Mouse (Mus musculus) hindbrain, embryonic 15.5 days (tissue): ENCODE data around the gene Clk4. TPM values are rescaled to one million over a fixed set of nuclear protein-coding genes. Genes with fewer than 3 reads are reported as not detected.
A peak's percentile ranks its signal among the peaks of the same experiment; 100 is the strongest.

Experiments used
- ATAC-seq: fragments of 200-750 bp; cut with Nextera tagmentation; 2 replicates; pipeline ENCODE4 v1.8.0; 2017; ENCODE audit warnings: low read depth, moderate number of reproducible peaks, moderate TSS enrichment; ENCODE audit not compliant: low FRiP score
- H3K27ac ChIP-seq: fragments of 300-500 bp; sonication (generic); replicated peaks from 2 replicates; pipeline ENCODE4 v1.5.1; 2015; ENCODE audit warnings: mild to moderate bottlenecking, inconsistent platforms
- H3K27me3 ChIP-seq: fragments of 300-500 bp; sonication (generic); 2 replicates; pipeline ENCODE4 v1.6.1; 2015; ENCODE audit warnings: control low read depth, inconsistent platforms
- H3K36me3 ChIP-seq: fragments of 300-500 bp; sonication (generic); 2 replicates; pipeline ENCODE4 v1.6.1; 2015; ENCODE audit warnings: control low read depth, inconsistent platforms
- H3K4me1 ChIP-seq: fragments of 300-500 bp; sonication (generic); replicated peaks from 2 replicates; pipeline ENCODE4 v1.6.1; 2015; ENCODE audit warnings: control low read depth, inconsistent platforms
- H3K4me2 ChIP-seq: fragments of 300-500 bp; sonication (generic); 2 replicates; pipeline ENCODE4 v1.6.1; 2015; ENCODE audit warnings: moderate library complexity, mild to moderate bottlenecking, inconsistent platforms
- H3K4me3 ChIP-seq: fragments of 300-500 bp; sonication (generic); 2 replicates; pipeline ENCODE4 v1.5.1; 2015; ENCODE audit warnings: mild to moderate bottlenecking, inconsistent platforms
- H3K9ac ChIP-seq: fragments of 300-500 bp; sonication (generic); 2 replicates; pipeline ENCODE4 v1.6.1; 2015; ENCODE audit warnings: inconsistent platforms
- H3K9me3 ChIP-seq: fragments of 300-500 bp; sonication (generic); 2 replicates; pipeline ENCODE4 v1.6.1; 2016; ENCODE audit warnings: control low read depth, inconsistent platforms
- WGBS: fragments of 180-500 bp; shearing (Covaris S2); methylation state at CpG from one replicate; pipeline ENCODE4 v1.1.7; 2015; 5-methylcytosine and 5-hydroxymethylcytosine counted together
- polyA plus RNA-seq: library from polyadenylated mRNA; unstranded; fragments of >200 nt; fragmentation: Nextera tagmentation; extraction: Ambion mirVana; gene quantifications from 2 replicates; pipeline ENCODE4 v1.2.1, GENCODE M21; 2015

The Clk4 gene
- 117 and 125 TPM in 2 replicates for polyA plus RNA-seq

DNA sequence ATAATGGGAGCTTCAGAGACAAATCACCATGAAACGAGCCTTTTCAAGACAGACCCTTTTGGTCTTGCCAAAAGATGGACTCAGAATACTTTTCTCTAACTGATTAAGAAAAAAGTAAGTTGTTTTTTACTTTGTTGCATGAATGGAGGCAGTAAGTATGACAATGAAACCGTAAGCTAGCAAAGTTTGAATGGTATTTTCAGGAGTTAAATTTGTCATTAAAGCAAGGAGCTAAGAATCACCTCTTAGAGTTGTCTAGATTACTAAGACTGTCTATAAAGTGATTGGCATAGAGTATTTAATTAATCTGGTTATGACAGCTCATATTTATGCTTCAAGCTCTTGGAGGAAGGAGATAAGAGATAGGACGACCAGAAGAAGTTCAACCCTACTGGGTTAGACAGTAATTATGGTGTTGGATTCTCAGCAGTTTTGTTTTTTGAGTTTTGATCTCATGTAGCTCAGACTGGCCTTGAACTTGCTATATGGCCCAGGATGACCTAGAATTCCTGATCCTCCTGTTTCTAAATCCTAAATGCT, at the start of gene Clk4:
Gene Clk4 (plus strand): TSS at position 51 of the 540 bp plus-strand sequence.
- peaks cover 37% of the 10 kb centered on the region for H3K4me1 ChIP-seq
- peak within 1 kb of the TSS; percentile 96 for H3K27ac ChIP-seq
- no peak for ATAC-seq
- H3K9me3 ChIP-seq, result no peaks in the 10 kb centered on the region
- H3K9ac ChIP-seq, result peak within 1 kb of the TSS; percentile 63
- 66% methylated on average over 3 of the region's 3 CpGs for WGBS
- peak within 1 kb of the TSS; percentile 60 for H3K4me3 ChIP-seq
- peak within 1 kb of the TSS; percentile 77 for H3K4me2 ChIP-seq
- no peaks in the 10 kb centered on the region for H3K36me3 ChIP-seq
- H3K27me3 ChIP-seq, result no peaks in the 10 kb centered on the region

DNA sequence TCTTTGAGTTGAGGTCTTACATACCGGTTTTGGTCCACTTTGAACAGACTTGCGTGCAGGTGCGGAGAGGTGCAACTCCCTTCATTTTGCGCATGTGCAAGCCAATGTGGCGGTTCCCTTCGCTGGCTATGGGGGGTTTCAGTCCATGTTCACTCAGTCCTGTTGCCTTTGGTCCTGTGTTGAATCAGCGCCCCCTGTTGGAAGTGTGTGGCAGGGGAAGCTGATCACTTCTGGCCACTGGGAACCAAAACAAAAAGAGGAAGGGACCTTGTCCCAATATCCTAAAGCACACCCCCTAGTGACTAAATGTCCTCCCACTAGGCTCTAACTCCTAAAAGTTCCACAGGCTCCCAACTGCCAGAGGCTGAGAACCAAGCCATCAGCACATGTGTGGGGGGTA, 47.5 kb upstream of the Clk4 start:
- no peak for ATAC-seq
- Histone ChIP-seq H3K4me1 (no peaks in the 10 kb centered on the region), H3K36me3 (no peaks in the 10 kb centered on the region), H3K27me3 (no peaks in the 10 kb centered on the region), H3K9ac (no peak overlapping the region), H3K27ac (no peak overlapping the region), H3K4me2 (no peak overlapping the region), H3K4me3 (no peak overlapping the region), H3K9me3 (no peaks in the 10 kb centered on the region)
- WGBS, result 85% methylated on average over 7 of the region's 7 CpGs

DNA sequence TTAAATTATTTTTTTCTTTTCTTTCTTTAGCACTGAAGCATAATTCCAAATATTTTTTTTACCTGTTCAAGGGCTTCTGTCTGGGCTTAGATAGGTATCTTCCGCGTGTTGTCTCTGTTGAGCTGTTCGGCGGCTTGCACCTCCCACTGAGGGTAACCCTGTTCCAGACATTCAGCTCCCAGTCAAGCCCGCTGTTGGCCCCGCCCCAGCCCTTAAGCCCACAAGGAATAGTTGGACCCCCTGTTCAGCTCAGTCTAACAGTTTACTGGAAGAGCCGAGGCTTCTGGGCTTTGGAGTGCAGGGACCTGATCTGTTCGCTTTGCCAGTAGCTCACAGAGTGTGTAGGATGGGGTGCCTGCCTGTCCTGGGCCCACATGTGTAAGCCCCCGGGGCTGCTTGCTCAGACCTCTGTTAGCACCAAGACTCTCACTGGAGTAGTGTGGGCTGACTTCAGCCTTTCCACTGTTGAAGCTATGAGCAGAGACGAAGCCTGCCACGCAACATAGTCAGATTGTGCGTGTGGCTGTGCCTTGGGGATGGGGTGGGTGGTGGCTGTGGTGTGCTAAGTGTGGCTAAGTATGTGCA, 42.0 kb upstream of the Clk4 start:
- Histone ChIP-seq H3K27ac (no peak overlapping the region), H3K27me3 (no peaks in the 10 kb centered on the region), H3K4me2 (no peak overlapping the region), H3K4me3 (no peak overlapping the region), H3K9me3 (no peaks in the 10 kb centered on the region), H3K36me3 (no peaks in the 10 kb centered on the region), H3K4me1 (no peaks in the 10 kb centered on the region), H3K9ac (no peak overlapping the region)
- ATAC-seq, result no peak
- 86% methylated on average over 12 of the region's 12 CpGs for WGBS

DNA sequence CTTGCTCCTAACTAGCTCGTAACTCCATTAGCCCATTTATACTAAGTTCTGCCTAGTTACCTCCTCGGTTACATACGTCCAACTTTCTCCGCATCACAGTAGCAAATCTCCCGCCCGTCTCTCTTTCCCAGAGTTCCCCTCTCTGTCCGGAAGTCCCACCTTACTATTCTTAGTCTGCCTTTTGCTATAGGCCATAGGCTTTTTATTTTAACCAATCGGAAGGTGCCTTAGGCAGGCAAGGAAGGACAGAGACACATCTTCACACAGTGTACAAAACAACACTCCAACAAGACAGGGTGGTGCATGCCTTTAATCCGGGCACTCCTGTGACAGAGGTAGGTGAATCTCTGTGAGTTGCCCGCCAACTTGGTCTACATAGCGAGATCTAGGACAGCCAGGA, 41.2 kb upstream of the Clk4 start, which contains the start of gene Gm12569:
Gene Gm12569 (plus strand): TSS at position 166 of the 400 bp plus-strand sequence.
- no peaks in the 10 kb centered on the region for H3K9me3 ChIP-seq
- H3K9ac ChIP-seq, result no peak within 1 kb of the TSS
- H3K36me3 ChIP-seq, result no peaks in the 10 kb centered on the region
- 97% methylated on average over 11 of the region's 11 CpGs for WGBS
- no peak for ATAC-seq
- H3K4me3 ChIP-seq, result no peak within 1 kb of the TSS
- no peaks in the 10 kb centered on the region for H3K4me1 ChIP-seq
- no peaks in the 10 kb centered on the region for H3K27me3 ChIP-seq
- no peak within 1 kb of the TSS for H3K27ac ChIP-seq
- H3K4me2 ChIP-seq, result no peak within 1 kb of the TSS

DNA sequence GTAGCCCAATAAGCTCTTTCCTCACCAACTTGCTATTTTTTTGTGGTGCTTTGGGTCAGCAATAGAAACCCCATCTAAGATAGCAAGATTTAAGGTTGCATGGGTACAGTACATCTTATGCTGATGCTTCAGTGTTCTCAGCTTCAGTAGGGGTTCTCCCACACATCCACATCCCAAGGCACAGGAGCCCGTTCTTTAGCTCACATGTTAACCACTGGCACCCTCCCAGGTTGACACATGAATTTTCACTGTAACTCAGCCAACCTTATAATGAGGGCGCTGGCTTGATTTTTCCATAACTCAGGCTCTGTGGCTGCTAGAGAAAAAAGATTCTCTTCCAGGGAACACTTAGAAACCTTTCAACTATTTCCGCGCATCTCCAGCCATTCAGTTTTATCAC, 34.4 kb upstream of the Clk4 start:
- Histone ChIP-seq H3K4me1 (no peaks in the 10 kb centered on the region), H3K27me3 (no peaks in the 10 kb centered on the region), H3K4me2 (no peak overlapping the region), H3K36me3 (no peaks in the 10 kb centered on the region), H3K4me3 (no peak overlapping the region), H3K9ac (no peak overlapping the region), H3K27ac (no peak overlapping the region), H3K9me3 (no peaks in the 10 kb centered on the region)
- WGBS, result 88% methylated on average over 4 of the region's 4 CpGs
- ATAC-seq, result no peak

DNA sequence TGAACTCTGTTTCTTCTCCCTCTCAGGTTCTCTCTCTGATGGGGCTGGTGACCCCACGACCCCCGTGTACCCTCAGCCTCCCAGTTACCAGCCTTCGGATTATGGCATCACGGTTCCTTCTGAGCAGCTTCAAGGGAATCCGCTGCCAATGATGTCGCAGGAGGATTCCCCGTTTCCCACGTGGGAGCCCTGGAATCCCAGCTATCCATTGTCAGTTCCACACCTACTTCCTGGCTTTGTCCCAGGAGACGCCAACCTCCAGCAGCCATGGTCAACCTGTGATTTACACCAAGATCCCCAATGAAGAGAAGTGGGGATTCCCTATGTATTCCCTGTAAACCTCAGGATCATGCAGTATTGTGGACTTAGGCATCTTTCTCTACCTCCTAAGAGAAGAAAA, 26.9 kb upstream of the Clk4 start:
- Histone ChIP-seq H3K4me3 (no peak overlapping the region), H3K4me1 (no peaks in the 10 kb centered on the region), H3K9ac (no peak overlapping the region), H3K27me3 (no peaks in the 10 kb centered on the region), H3K9me3 (no peaks in the 10 kb centered on the region), H3K36me3 (no peaks in the 10 kb centered on the region), H3K4me2 (no peak overlapping the region), H3K27ac (no peak overlapping the region)
- 90% methylated on average over 9 of the region's 9 CpGs for WGBS
- ATAC-seq, result no peak

DNA sequence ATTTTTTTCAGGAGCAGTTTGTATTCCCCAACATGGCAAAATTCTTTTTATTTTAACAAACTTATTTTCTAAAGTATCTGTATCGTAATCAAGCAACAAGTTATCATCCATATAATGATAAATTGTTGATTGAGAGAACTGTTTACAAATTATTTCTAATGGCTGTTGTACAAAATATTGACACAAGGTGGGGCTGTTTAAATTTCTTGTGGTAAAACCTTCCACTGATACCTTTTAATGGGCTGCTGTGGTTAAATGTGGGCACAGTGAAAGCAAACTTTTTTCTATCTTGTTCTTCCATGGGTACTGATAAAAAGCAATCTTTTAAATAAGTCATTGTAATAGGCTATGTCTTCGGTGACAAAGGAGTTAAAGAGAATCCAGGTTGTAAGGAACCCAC, 18.6 kb upstream of the Clk4 start:
- Histone ChIP-seq H3K4me1 (no peaks in the 10 kb centered on the region), H3K27ac (no peak overlapping the region), H3K4me2 (no peak overlapping the region), H3K9ac (no peak overlapping the region), H3K36me3 (no peaks in the 10 kb centered on the region), H3K9me3 (no peaks in the 10 kb centered on the region), H3K27me3 (no peaks in the 10 kb centered on the region), H3K4me3 (no peak overlapping the region)
- ATAC-seq, result no peak
- WGBS, result 90% methylated on average over 2 of the region's 2 CpGs

DNA sequence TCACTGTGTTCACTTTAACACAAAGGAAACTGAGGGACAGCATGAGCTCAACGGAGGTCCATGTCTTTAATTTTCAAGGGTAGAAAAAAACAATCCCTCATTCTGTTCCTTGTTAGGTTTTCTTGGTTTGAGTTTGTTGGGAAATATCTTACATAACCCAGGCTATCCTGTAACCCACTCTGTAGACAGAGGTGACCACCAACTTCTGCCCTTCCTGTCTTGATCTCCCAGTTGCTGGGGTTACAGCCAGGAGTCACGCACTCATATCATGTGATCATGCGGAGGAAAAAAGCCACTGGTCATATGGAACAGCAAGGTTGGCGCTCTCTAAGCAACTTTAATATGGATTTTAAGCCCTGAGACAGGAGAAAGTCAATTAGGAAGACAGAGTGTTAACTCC, 4.5 kb upstream of the Clk4 start:
- H3K36me3 ChIP-seq, result no peaks in the 10 kb centered on the region
- peaks cover 1% of the 10 kb centered on the region; the same call in 1 of the 2 replicates for H3K4me1 ChIP-seq
- H3K4me3 ChIP-seq, result no peak overlapping the region
- ATAC-seq, result no peak
- H3K27me3 ChIP-seq, result no peaks in the 10 kb centered on the region
- H3K4me2 ChIP-seq, result no peak overlapping the region
- H3K9me3 ChIP-seq, result no peaks in the 10 kb centered on the region
- H3K9ac ChIP-seq, result no peak overlapping the region
- 89% methylated on average over 4 of the region's 4 CpGs for WGBS
- H3K27ac ChIP-seq, result no peak overlapping the region

DNA sequence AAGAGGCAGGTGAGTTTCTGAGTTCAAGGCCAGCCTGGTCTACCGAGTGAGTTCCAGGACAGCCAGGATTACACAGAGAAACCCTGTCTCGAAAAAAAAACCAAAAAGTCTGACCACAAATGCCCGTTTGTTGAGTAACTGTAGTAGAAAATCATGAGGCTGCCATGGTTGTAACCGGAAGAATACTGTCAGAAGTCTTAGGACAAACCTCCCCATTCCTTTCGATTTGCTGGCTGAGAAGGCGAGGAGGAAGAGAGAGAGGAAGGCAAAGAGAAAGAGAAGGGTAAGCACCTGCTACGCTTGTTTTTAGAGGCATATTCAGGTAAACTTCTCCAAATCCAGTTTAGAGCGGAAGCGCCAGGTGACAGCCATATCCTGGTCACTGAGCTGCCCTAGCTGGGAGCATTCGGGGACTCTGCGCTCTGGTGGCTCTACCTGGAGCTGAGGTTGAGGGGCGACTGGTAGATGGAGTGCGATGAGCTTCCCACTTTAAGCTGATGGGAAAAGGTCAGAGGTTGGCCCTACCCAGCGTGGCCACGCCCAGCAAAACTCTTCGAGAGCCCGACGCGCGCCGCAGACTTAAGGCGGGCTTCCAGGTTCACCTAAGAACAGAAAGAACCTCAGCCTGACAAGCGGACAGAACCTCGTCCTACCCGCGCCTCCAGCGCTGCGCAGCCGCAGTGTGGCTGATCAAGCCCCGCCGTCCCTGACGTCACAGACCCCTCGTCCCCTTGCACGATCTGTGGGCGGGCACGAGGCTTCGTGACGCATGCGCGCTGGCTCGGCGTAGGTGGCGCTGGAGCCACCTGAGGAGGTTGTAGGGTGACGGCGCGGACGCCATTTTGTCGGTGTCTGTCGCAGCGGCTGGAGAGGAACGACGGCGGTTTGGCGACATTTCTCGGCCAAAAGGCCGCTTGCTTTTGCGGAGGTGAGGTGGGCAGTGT, 1.1 kb downstream of the Clk4 start, which contains the start of gene BC049762:
Gene BC049762 (minus strand): TSS at position 705 of the 944 bp plus-strand sequence.
- 9% methylated on average over 57 of the region's 57 CpGs for WGBS
- Histone ChIP-seq H3K36me3 (no peaks in the 10 kb centered on the region; the same call in 1 of the 2 replicates), H3K4me3 (peak within 1 kb of the TSS; percentile 60), H3K4me1 (peaks cover 41% of the 10 kb centered on the region), H3K9me3 (no peaks in the 10 kb centered on the region), H3K27ac (peak within 1 kb of the TSS; percentile 96), H3K9ac (peak within 1 kb of the TSS; percentile 90), H3K4me2 (peak within 1 kb of the TSS; percentile 82), H3K27me3 (no peaks in the 10 kb centered on the region)
- ATAC-seq, result peak; percentile 99

DNA sequence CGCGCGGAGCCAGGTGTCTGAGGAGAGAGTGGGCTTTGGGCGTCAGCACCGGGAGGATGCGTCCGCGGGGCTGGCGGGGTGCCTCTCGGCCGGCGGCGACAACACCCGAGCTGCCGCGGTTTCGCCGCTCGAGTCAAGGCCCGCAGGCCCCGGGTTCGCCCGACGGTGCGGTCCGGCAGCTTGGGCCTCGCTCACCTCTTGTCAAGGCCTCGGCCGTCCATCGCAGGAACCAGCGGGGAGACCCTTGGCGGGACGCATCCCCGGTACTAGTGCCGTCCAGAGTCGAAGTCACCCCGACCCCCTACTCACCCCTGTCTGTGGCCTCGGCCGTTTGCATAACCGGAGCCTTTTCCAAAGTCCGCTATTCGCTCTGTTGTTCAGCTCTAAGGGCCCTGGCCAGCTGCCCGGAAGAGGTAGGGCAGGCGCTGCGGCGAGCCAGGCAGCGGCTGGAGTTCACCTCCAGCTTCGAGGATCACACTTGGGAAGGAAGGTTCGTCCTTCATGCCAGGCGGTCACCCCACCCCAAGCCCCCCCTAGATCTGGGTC, 1.8 kb downstream of the Clk4 start:
- Histone ChIP-seq H3K4me3 (peak overlapping the region; percentile 60), H3K27ac (peak overlapping the region; percentile 96), H3K9me3 (no peaks in the 10 kb centered on the region), H3K36me3 (no peaks in the 10 kb centered on the region; the same call in 1 of the 2 replicates), H3K27me3 (no peaks in the 10 kb centered on the region), H3K4me1 (peaks cover 41% of the 10 kb centered on the region), H3K4me2 (peak overlapping the region; percentile 82), H3K9ac (peak overlapping the region; percentile 90)
- ATAC-seq, result peak; percentile 73
- under 1% methylated on average over 50 of the region's 50 CpGs for WGBS

DNA sequence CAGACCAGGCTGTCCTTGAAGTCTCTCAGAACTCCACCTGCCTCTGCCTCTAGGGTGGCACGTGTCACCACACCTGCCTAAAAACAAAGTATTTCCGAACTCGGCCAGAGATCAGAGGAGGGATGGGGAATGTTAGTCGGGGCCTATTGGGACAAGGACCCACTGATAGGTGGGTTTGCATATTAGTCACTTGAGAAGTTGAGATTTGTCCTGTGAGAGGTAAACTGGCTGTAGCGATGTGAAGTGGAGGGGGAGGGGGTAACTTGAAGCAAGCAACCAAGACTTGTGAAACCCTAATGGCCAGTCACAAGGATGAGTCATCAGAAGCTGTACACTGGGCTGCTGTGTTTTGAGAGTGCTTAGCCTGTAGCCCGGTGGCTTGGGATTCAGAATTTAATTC, 2.8 kb downstream of the Clk4 start:
- Histone ChIP-seq H3K27me3 (no peaks in the 10 kb centered on the region), H3K4me2 (peak overlapping the region; percentile 82), H3K27ac (no peak overlapping the region), H3K36me3 (no peaks in the 10 kb centered on the region; the same call in 1 of the 2 replicates), H3K4me1 (peaks cover 43% of the 10 kb centered on the region), H3K9ac (peak overlapping the region; percentile 16; the same call in 1 of the 2 replicates), H3K4me3 (peak overlapping the region; percentile 60), H3K9me3 (no peaks in the 10 kb centered on the region)
- 30% methylated on average over 6 of the region's 6 CpGs for WGBS
- no peak for ATAC-seq

DNA sequence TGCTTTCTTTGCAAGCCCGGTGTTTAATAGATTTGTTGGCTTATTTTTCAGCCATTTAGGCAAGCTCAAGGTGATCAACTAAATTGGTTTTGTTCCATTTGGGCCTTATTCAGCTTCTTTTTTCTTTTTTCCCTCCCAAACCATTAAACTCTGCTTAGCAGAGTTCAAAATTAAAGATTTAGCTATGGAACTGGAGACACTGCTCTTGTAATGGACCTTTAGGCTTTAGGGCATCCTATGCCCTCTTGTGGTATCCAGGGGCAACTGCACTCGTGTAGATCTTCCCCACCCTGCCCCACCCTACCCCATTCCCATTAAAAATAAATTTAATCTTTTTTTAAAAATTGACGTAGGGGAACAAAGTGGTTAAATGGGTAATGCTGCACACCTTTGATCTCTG, 3.8 kb downstream of the Clk4 start:
- peaks cover 43% of the 10 kb centered on the region for H3K4me1 ChIP-seq
- no peak overlapping the region for H3K9ac ChIP-seq
- no peaks in the 10 kb centered on the region for H3K9me3 ChIP-seq
- peak overlapping the region; percentile 82 for H3K4me2 ChIP-seq
- no peak overlapping the region for H3K4me3 ChIP-seq
- H3K27ac ChIP-seq, result no peak overlapping the region
- 53% methylated on average over 3 of the region's 3 CpGs for WGBS
- ATAC-seq, result no peak
- H3K27me3 ChIP-seq, result no peaks in the 10 kb centered on the region
- H3K36me3 ChIP-seq, result peaks cover 6% of the 10 kb centered on the region; the same call in 1 of the 2 replicates
